Mouse (Mus musculus) kidney, embryonic 14.5 days (tissue): ENCODE measurements around the gene Gas7. TPM values are rescaled to one million over a fixed set of nuclear protein-coding genes. Genes with fewer than 3 reads are reported as not detected.
A peak's percentile ranks its signal among the peaks of the same experiment; 100 is the strongest.

Source experiments
- ATAC-seq: fragments of 200-750 bp; cut with Nextera tagmentation; 2 replicates; pipeline ENCODE4 v1.8.0; 2017; ENCODE audit warnings: moderate number of reproducible peaks, mild to moderate bottlenecking, moderate TSS enrichment, moderate library complexity; ENCODE audit not compliant: low FRiP score, low TSS enrichment
- H3K27ac ChIP-seq: fragments of 300-500 bp; sonication (generic); 2 replicates; pipeline ENCODE4 v1.5.1; 2014; ENCODE audit warnings: low read depth, mild to moderate bottlenecking, low read length, moderate library complexity, mixed read lengths
- H3K27me3 ChIP-seq: fragments of 300-500 bp; sonication (generic); 2 replicates; pipeline ENCODE4 v1.6.1; 2014; ENCODE audit warnings: mild to moderate bottlenecking, low read length; ENCODE audit not compliant: control insufficient read depth, insufficient read depth
- H3K36me3 ChIP-seq: fragments of 300-500 bp; sonication (generic); 2 replicates; pipeline ENCODE4 v1.6.1; 2014; ENCODE audit warnings: low read length, mixed read lengths; ENCODE audit not compliant: control insufficient read depth, insufficient read depth
- H3K4me1 ChIP-seq: fragments of 300-500 bp; sonication (generic); 2 replicates; pipeline ENCODE4 v1.6.1; 2014; ENCODE audit warnings: low read length, mixed read lengths; ENCODE audit not compliant: control insufficient read depth, insufficient read depth
- H3K4me2 ChIP-seq: fragments of 300-500 bp; sonication (generic); replicated peaks from 2 replicates; pipeline ENCODE4 v1.6.1; 2014; ENCODE audit warnings: low read depth, mild to moderate bottlenecking, low read length
- H3K4me3 ChIP-seq: fragments of 300-500 bp; sonication (generic); 2 replicates; pipeline ENCODE4 v1.5.1; 2014; ENCODE audit warnings: mild to moderate bottlenecking, low read length
- H3K9ac ChIP-seq: fragments of 300-500 bp; sonication (generic); 2 replicates; pipeline ENCODE4 v1.6.1; 2014; ENCODE audit warnings: low read depth, mild to moderate bottlenecking, low read length, moderate library complexity
- H3K9me3 ChIP-seq: fragments of 300-500 bp; sonication (generic); 2 replicates; pipeline ENCODE4 v1.6.1; 2016; ENCODE audit warnings: low read length; ENCODE audit not compliant: control insufficient read depth
- WGBS: fragments of 180-500 bp; shearing (Covaris S2); extraction: QIAGEN DNeasy Blood & Tissue Kit; methylation state at CpG from one replicate; pipeline ENCODE4 v1.1.7; 2014; 5-methylcytosine and 5-hydroxymethylcytosine counted together
- polyA plus RNA-seq: library from polyadenylated mRNA; unstranded; fragments of >200 nt; fragmentation: Nextera tagmentation; extraction: Ambion mirVana; gene quantifications from 2 replicates; pipeline ENCODE4 v1.2.1, GENCODE M21; 2014

Gene Gas7
- polyA plus RNA-seq, 1 experiment from 2014 or later: 8.3 TPM

GRCm38 (mm10) chr11:67509219-67509876, 54.1 kb downstream of the Gas7 start:
- Histone ChIP-seq H3K4me3 (no peak overlapping the region), H3K27ac (no peak overlapping the region), H3K4me2 (no peak overlapping the region), H3K9me3 (no peaks in the 10 kb centered on the region), H3K4me1 (no peaks in the 10 kb centered on the region), H3K36me3 (no peaks in the 10 kb centered on the region), H3K9ac (no peak overlapping the region), H3K27me3 (no peaks in the 10 kb centered on the region)
- 71% methylated on average over 1 of the region's 1 CpGs for WGBS
- no peak for ATAC-seq

- H3K27me3 ChIP-seq: no peaks in the 10 kb centered on the region
- no peak for ATAC-seq
- H3K9ac ChIP-seq: no peak overlapping the region
- no peaks in the 10 kb centered on the region for H3K36me3 ChIP-seq
- H3K9me3 ChIP-seq: no peaks in the 10 kb centered on the region
- 89% methylated on average over 4 of the region's 4 CpGs for WGBS
- no peak overlapping the region for H3K4me3 ChIP-seq
- H3K4me2 ChIP-seq: no peak overlapping the region
- H3K4me1 ChIP-seq: peaks cover 11% of the 10 kb centered on the region
- H3K27ac ChIP-seq: no peak overlapping the region
Observed at GRCm38 (mm10) chr11:67510831-67511230, 55.6 kb downstream of the Gas7 start.

- Histone ChIP-seq H3K4me1 (peaks cover 17% of the 10 kb centered on the region), H3K9me3 (no peaks in the 10 kb centered on the region; the same call in 1 of the 2 replicates), H3K4me2 (no peak overlapping the region), H3K27ac (no peak overlapping the region), H3K36me3 (no peaks in the 10 kb centered on the region), H3K27me3 (no peaks in the 10 kb centered on the region), H3K9ac (no peak overlapping the region), H3K4me3 (no peak overlapping the region)
- WGBS: 85% methylated on average over 4 of the region's 4 CpGs
- ATAC-seq: no peak
Observed at GRCm38 (mm10) chr11:67513001-67513400, 57.8 kb downstream of the Gas7 start.

DNA sequence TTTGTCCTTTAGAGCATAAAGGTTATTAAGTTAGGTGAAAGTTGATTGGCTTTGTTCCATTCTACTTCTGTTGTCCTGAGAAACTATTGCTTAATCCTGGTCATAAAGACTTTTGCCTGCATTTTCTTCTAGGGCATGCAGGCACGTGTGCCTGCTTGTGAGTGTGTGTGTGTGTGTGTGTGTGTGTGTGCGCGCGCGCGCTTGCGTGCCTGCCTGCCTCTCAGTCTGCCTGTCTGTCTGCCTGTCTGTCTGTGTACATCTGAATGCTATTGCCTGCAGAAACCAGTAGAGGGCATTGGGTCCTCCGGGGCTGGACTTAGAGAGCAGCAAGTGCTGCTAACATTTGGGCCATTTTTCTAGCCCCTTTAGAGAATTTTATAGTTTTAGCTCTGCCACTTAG, 59.2 kb downstream of the Gas7 start:
- Histone ChIP-seq H3K27ac (peak overlapping the region; percentile 56; the same call in 1 of the 2 replicates), H3K9me3 (no peaks in the 10 kb centered on the region; the same call in 1 of the 2 replicates), H3K36me3 (no peaks in the 10 kb centered on the region), H3K4me3 (no peak overlapping the region), H3K9ac (no peak overlapping the region), H3K27me3 (no peaks in the 10 kb centered on the region), H3K4me2 (no peak overlapping the region), H3K4me1 (peaks cover 17% of the 10 kb centered on the region)
- 89% methylated on average over 8 of the region's 8 CpGs for WGBS
- ATAC-seq: no peak

DNA sequence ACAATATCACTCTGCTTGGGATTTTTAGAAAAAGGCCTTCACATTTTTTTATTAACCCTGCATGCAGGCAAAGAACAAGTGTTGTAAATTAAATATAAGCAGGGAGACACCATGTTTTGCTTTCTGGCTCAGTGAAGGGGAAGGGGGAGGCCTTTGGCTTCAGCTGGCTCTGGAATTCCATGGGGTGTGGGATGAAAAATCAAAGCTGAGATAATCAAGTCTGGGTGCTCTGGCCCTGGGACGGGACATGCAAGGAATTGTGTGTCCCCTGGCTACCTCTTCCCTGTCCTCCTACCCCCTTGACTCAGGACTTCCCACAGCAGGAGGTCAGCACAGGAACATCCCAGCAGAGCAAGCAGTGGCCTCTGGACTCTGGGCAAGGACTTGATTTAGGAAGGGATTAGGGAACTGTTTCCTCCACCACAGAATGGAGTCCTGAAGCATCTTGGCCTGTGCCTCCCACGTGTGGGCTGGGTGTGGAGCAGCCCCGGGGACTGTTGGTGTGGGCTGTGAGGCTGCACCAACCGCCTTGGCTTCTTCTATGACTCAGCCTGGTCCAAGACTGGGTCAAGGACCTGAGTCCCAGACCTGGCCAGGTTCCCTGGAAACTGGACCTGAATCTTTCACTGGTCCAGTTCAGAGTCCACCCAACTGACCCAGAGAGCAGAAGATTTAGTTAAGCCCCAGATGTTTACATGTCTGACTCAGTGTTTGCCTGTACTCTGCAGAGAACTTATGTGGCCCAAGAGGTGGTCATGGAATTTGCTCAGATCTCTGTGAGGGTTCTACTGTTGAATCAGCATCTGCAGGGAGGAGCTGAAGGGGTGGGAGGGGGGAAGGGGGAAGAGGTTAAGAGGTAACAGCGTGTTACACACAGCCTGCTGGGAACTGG, 60.0 kb downstream of the Gas7 start:
- peak overlapping the region; percentile 77 for H3K27ac ChIP-seq
- ATAC-seq: peak; percentile 83
- no peak overlapping the region for H3K9ac ChIP-seq
- no peak overlapping the region for H3K4me3 ChIP-seq
- H3K4me1 ChIP-seq: peaks cover 17% of the 10 kb centered on the region
- no peaks in the 10 kb centered on the region for H3K27me3 ChIP-seq
- H3K36me3 ChIP-seq: no peaks in the 10 kb centered on the region
- no peak overlapping the region for H3K4me2 ChIP-seq
- WGBS: 23% methylated on average over 5 of the region's 5 CpGs
- no peaks in the 10 kb centered on the region; the same call in 1 of the 2 replicates for H3K9me3 ChIP-seq

DNA sequence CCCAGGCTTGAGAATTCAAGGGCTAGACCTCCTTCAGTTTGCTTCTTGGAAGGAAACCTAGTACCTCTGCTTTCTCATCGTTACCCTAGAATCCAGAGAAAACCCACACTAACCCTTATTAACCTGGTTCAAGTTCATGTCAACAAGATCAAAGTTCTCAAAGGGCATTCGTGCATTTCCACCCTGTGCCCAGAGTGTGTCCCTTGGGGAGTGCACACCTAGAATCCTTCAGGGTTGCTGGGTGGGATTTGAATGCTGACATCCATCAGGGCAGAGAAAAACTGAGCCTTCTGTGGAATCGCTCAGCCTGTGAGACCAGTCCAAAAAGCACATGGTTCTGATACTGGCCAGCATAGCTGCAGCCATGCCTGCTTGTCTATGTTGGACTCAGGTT, 60.7 kb downstream of the Gas7 start:
- H3K9me3 ChIP-seq: no peaks in the 10 kb centered on the region; the same call in 1 of the 2 replicates
- no peaks in the 10 kb centered on the region for H3K27me3 ChIP-seq
- no peak overlapping the region for H3K9ac ChIP-seq
- H3K4me3 ChIP-seq: no peak overlapping the region
- no peak overlapping the region for H3K4me2 ChIP-seq
- peak overlapping the region; percentile 77 for H3K27ac ChIP-seq
- no peaks in the 10 kb centered on the region for H3K36me3 ChIP-seq
- 52% methylated on average over 3 of the region's 3 CpGs for WGBS
- peaks cover 17% of the 10 kb centered on the region for H3K4me1 ChIP-seq
- ATAC-seq: no peak

- H3K27me3 ChIP-seq: no peaks in the 10 kb centered on the region
- H3K4me3 ChIP-seq: no peak overlapping the region
- peaks cover 17% of the 10 kb centered on the region for H3K4me1 ChIP-seq
- H3K9ac ChIP-seq: no peak overlapping the region
- H3K27ac ChIP-seq: no peak overlapping the region
- H3K36me3 ChIP-seq: no peaks in the 10 kb centered on the region
- H3K4me2 ChIP-seq: no peak overlapping the region
- ATAC-seq: no peak
- H3K9me3 ChIP-seq: no peaks in the 10 kb centered on the region; the same call in 1 of the 2 replicates
- WGBS: 48% methylated on average over 2 of the region's 2 CpGs
Observed at GRCm38 (mm10) chr11:67517748-67518147, 62.5 kb downstream of the Gas7 start.

- no peaks in the 10 kb centered on the region for H3K27me3 ChIP-seq
- no peaks in the 10 kb centered on the region; the same call in 1 of the 2 replicates for H3K9me3 ChIP-seq
- H3K4me3 ChIP-seq: no peak overlapping the region
- no peak overlapping the region for H3K4me2 ChIP-seq
- peaks cover 20% of the 10 kb centered on the region for H3K4me1 ChIP-seq
- WGBS: 96% methylated on average over 8 of the region's 8 CpGs
- no peak overlapping the region for H3K9ac ChIP-seq
- no peak overlapping the region for H3K27ac ChIP-seq
- no peaks in the 10 kb centered on the region for H3K36me3 ChIP-seq
- no peak for ATAC-seq
Observed at GRCm38 (mm10) chr11:67518985-67519384, 63.7 kb downstream of the Gas7 start.

DNA sequence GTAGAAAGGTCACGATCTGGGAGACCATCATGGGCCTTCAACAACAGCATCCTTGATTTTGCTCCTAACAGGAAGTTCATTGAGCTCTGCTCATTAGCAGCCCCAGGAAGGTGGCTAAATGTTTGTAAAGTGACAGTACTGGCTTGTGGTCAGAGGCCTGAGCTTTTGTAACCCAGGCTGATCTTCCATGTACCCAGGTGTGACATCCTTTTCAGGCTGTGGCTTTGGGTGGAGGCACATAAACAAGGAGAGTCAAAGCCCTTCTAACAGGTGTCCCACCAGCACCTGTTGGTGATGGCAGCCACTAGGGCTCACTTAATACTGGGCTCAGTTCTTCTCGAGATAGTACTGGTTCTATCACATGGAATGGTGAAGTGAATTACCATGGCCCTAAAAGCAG, 67.4 kb downstream of the Gas7 start:
- Histone ChIP-seq H3K27me3 (no peaks in the 10 kb centered on the region), H3K4me1 (peaks cover 16% of the 10 kb centered on the region), H3K9me3 (no peaks in the 10 kb centered on the region; the same call in 1 of the 2 replicates), H3K36me3 (no peaks in the 10 kb centered on the region), H3K4me3 (no peak overlapping the region), H3K9ac (no peak overlapping the region), H3K27ac (no peak overlapping the region), H3K4me2 (no peak overlapping the region)
- no peak for ATAC-seq
- 78% methylated on average over 2 of the region's 2 CpGs for WGBS
